Mouse (Mus musculus) intestine, embryonic 14.5 days (tissue): ENCODE results near the gene Skp1a. TPM values are rescaled to one million over a fixed set of nuclear protein-coding genes. Genes with fewer than 3 reads are reported as not detected.

Source experiments
- ATAC-seq: fragments of 200-750 bp; cut with Nextera tagmentation; replicated peaks from 2 replicates; pipeline ENCODE4 v1.8.0; 2017; ENCODE audit warnings: low read depth, moderate number of reproducible peaks, moderate TSS enrichment, moderate library complexity; ENCODE audit not compliant: low FRiP score, low TSS enrichment
- DNase-seq: peaks from one replicate; pipeline ENCODE4 v3.0.0-alpha.2; 2018; ENCODE audit warnings: low spot score
- H3K27ac ChIP-seq: fragments of 300-500 bp; sonication (generic); 2 replicates; pipeline ENCODE4 v1.5.1; 2014; ENCODE audit warnings: low read depth, mild to moderate bottlenecking, control low read depth
- H3K27me3 ChIP-seq: fragments of 300-500 bp; sonication (generic); replicated peaks from 2 replicates; pipeline ENCODE4 v1.6.1; 2014; ENCODE audit warnings: low read length, control low read depth; ENCODE audit not compliant: control insufficient read depth, insufficient read depth
- H3K36me3 ChIP-seq: fragments of 300-500 bp; sonication (generic); 2 replicates; pipeline ENCODE4 v1.6.1; 2014; ENCODE audit warnings: low read length, control low read depth; ENCODE audit not compliant: control insufficient read depth, insufficient read depth
- H3K4me1 ChIP-seq: fragments of 300-500 bp; sonication (generic); replicated peaks from 2 replicates; pipeline ENCODE4 v1.6.1; 2014; ENCODE audit warnings: low read length, control low read depth, mixed read lengths; ENCODE audit not compliant: control insufficient read depth, insufficient read depth
- H3K4me2 ChIP-seq: fragments of 300-500 bp; sonication (generic); 2 replicates; pipeline ENCODE4 v1.6.1; 2014; ENCODE audit warnings: low read length
- H3K4me3 ChIP-seq: fragments of 300-500 bp; sonication (generic); 2 replicates; pipeline ENCODE4 v1.5.1; 2014; ENCODE audit warnings: low read depth, low read length, control low read depth, mixed read lengths
- H3K9ac ChIP-seq: fragments of 300-500 bp; sonication (generic); 2 replicates; pipeline ENCODE4 v1.6.1; 2014; ENCODE audit warnings: mild to moderate bottlenecking, low read length
- H3K9me3 ChIP-seq: fragments of 300-500 bp; sonication (generic); 2 replicates; pipeline ENCODE4 v1.6.1; 2016; ENCODE audit warnings: low read length, control low read depth; ENCODE audit not compliant: control insufficient read depth
- WGBS: fragments of 180-500 bp; shearing (Covaris S2); extraction: QIAGEN DNeasy Blood & Tissue Kit; methylation state at CpG from one replicate; pipeline ENCODE4 v1.1.7; 2014; 5-methylcytosine and 5-hydroxymethylcytosine counted together
- polyA plus RNA-seq: library from polyadenylated mRNA; unstranded; fragments of >200 nt; fragmentation: Nextera tagmentation; extraction: Ambion mirVana; gene quantifications from 2 replicates; pipeline ENCODE4 v1.2.1, GENCODE M21; 2014

Gene Skp1a
- polyA plus RNA-seq, 1 experiment from 2014 or later, result 743 TPM

DNA sequence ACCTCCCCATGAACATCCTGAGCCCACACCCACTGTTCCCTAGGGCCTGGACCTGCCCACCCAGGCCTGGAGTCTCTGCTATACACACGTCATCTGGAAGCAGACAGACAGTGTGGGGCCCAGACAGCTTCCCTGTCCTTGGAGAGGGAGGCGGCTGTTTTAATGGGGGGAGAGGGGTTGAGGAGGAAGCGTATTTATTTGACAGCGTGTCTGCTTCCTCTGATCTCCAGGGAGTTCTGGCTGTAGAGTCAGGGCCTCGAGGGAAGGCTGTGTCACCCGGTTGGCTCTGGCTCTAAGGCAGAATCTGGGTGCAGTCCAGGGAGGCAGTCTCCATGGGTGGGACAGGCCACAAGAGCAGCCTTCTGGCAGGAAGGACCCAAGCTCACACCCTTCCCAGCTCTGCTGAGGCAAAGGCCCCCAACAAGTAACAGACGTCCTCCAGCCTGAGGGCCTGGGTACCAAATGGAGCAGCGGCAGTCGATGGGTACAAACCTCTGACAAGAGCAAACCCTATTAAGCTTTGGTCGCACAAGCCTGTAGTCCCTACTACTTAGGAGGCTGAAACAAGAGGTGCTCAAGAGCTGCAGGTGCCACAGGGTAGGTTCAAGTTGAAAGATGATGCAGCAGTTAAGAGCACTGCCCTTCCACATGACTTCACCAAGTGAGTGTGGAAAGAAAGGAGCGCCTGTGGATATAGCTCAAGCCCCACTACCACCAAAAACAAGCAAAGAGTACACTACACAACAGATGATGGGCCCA is 41.6 kb downstream of the Skp1a start:
- Histone ChIP-seq H3K4me3 (no peak overlapping the region), H3K9me3 (no peaks in the 10 kb centered on the region), H3K4me2 (no peak overlapping the region), H3K27ac (no peak overlapping the region), H3K36me3 (no peaks in the 10 kb centered on the region), H3K9ac (no peak overlapping the region), H3K4me1 (peaks cover 8% of the 10 kb centered on the region; the same call in 1 of the 2 replicates), H3K27me3 (no peaks in the 10 kb centered on the region)
- ATAC-seq (no peak), DNase-seq (no peak)
- WGBS, result 52% methylated on average over 11 of the region's 11 CpGs

DNA sequence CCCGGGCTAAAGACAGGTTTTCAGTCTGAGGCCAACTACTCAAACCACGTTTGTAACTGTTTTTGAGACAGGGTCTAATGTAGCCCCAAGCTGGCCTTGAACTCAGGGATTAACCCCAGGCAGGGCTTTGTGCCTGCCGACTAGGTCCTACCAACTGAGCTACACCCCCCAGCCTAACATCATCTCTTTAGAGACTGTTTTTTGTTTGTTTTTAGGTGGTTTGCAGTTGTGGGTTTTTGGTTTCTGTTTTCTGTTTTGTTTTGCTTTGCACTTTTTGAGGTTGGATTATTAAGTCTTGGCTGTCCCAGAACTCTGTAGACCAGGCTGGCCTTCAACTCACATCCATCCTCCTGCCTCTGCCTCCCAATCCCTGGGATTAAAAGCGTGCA is 42.1 kb downstream of the Skp1a start:
- Histone ChIP-seq H3K9ac (no peak overlapping the region), H3K4me1 (peaks cover 8% of the 10 kb centered on the region; the same call in 1 of the 2 replicates), H3K27ac (no peak overlapping the region), H3K4me3 (no peak overlapping the region), H3K27me3 (no peaks in the 10 kb centered on the region), H3K9me3 (no peaks in the 10 kb centered on the region), H3K36me3 (no peaks in the 10 kb centered on the region), H3K4me2 (no peak overlapping the region)
- ATAC-seq (no peak), DNase-seq (no peak)
- 80% methylated on average over 4 of the region's 4 CpGs for WGBS

GRCm38 (mm10) chr11:52274456-52275112 is 42.8 kb downstream of the Skp1a start:
- DNase-seq, result no peak

GRCm38 (mm10) chr11:52275366-52275765 is 43.6 kb downstream of the Skp1a start:
- Histone ChIP-seq H3K4me2 (no peak overlapping the region), H3K9me3 (no peaks in the 10 kb centered on the region), H3K36me3 (peaks cover 3% of the 10 kb centered on the region; the same call in 1 of the 2 replicates), H3K4me3 (no peak overlapping the region), H3K27ac (no peak overlapping the region), H3K4me1 (peaks cover 8% of the 10 kb centered on the region; the same call in 1 of the 2 replicates), H3K9ac (no peak overlapping the region), H3K27me3 (no peaks in the 10 kb centered on the region)
- DNase-seq (no peak), ATAC-seq (no peak)
- WGBS, result 81% methylated on average over 8 of the region's 8 CpGs

More at GRCm38 (mm10) chr11:52274456-52275112, 42.8 kb downstream of the Skp1a start:
- H3K36me3 ChIP-seq, result peaks cover 3% of the 10 kb centered on the region; the same call in 1 of the 2 replicates
- H3K27ac ChIP-seq, result no peak overlapping the region
- H3K4me1 ChIP-seq, result peaks cover 8% of the 10 kb centered on the region; the same call in 1 of the 2 replicates
- no peak overlapping the region for H3K9ac ChIP-seq
- no peak for ATAC-seq
- H3K27me3 ChIP-seq, result no peaks in the 10 kb centered on the region
- no peak overlapping the region for H3K4me3 ChIP-seq
- WGBS, result 91% methylated on average over 20 of the region's 20 CpGs
- no peaks in the 10 kb centered on the region for H3K9me3 ChIP-seq
- H3K4me2 ChIP-seq, result no peak overlapping the region

DNA sequence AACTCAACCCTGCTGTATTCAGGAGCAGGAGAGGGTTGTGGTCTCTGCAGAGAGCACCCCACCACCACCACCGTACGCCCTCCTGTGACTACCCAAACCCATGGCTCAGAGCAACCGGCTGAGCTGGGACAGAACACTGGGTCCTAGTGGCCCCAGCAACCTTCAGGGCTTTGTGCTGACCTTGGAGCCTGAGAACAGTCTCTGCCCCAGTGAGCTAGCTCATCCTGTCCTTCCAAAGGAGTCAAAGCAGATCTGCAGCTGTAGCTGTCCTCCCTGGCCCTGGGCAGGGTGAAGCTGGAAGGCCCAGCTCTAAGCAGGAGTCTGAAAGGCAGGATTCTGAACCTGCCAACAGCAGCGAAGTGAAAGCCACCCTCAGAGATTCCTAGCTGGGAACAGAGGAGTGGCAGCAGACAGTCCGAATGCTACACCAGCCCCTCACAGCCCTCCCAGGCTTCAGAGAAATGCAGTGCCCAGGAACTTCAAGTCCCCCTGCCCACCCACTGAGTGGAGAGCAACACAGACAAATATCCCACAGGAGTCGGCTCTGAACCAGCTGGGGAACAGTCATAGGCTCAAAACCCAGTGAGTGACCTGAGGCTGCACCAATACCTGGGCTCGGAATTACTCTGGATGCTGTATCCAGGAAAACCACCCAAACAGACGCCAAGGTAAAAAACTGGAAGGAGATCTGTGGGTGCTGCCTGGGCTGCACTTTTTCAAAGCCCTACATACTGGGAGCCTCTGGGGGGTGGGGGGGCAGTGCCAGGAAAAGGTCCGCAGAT is 44.2 kb downstream of the Skp1a start:
- Histone ChIP-seq H3K9ac (no peak overlapping the region), H3K4me2 (no peak overlapping the region), H3K9me3 (no peaks in the 10 kb centered on the region), H3K36me3 (peaks cover 3% of the 10 kb centered on the region; the same call in 1 of the 2 replicates), H3K27ac (no peak overlapping the region), H3K27me3 (no peaks in the 10 kb centered on the region), H3K4me3 (no peak overlapping the region), H3K4me1 (peaks cover 8% of the 10 kb centered on the region; the same call in 1 of the 2 replicates)
- ATAC-seq (no peak), DNase-seq (no peak)
- 89% methylated on average over 9 of the region's 9 CpGs for WGBS

- Histone ChIP-seq H3K36me3 (peaks cover 3% of the 10 kb centered on the region; the same call in 1 of the 2 replicates), H3K9me3 (no peaks in the 10 kb centered on the region), H3K9ac (no peak overlapping the region), H3K4me3 (no peak overlapping the region), H3K4me1 (peaks cover 10% of the 10 kb centered on the region; the same call in 1 of the 2 replicates), H3K27me3 (no peaks in the 10 kb centered on the region), H3K27ac (no peak overlapping the region), H3K4me2 (no peak overlapping the region)
- WGBS, result 89% methylated on average over 8 of the region's 8 CpGs
- DNase-seq (no peak), ATAC-seq (no peak)
These were observed 45.2 kb downstream of the Skp1a start for GRCm38 (mm10) chr11:52276961-52277391.

DNA sequence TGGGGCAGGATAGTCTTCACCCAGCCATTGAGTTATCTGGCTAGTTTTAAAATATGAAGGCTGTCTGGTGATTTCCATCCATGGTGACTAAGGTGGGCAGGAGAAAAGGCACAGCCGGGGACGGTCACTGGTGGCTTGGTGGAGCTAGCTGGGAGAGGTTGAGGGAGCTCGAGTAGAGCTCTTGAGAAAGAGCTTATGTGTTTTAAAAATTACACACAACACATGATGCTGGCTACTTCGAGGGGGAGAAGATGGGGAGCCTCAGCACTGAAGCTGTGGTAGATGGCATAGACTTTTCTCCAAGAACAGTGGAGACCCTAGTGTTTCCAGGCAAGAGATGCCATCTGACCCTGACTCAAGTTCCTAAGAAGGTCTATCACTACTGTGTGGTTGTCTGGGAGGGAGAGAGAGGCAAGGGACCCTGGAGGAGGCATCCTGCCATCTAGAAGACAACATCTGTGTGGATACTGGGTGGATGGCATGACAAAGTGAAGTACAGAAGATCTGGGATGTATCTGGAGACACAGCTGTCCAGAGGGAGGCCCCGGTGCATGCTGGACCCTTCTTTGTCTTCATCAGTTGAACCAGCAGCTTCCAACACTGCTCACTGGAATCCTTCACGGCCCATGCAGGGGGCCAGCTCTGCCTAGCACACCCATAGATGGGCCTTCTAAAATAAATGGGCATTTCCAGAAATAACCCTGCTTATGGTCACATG is 45.8 kb downstream of the Skp1a start:
- no peak overlapping the region for H3K27ac ChIP-seq
- H3K4me3 ChIP-seq, result no peak overlapping the region
- H3K9me3 ChIP-seq, result no peaks in the 10 kb centered on the region
- ATAC-seq, result no peak
- 89% methylated on average over 6 of the region's 6 CpGs for WGBS
- no peaks in the 10 kb centered on the region for H3K27me3 ChIP-seq
- H3K4me2 ChIP-seq, result no peak overlapping the region
- peaks cover 3% of the 10 kb centered on the region; the same call in 1 of the 2 replicates for H3K36me3 ChIP-seq
- no peak for DNase-seq
- peaks cover 6% of the 10 kb centered on the region; the same call in 1 of the 2 replicates for H3K4me1 ChIP-seq
- H3K9ac ChIP-seq, result no peak overlapping the region

- no peak for ATAC-seq
- no peak overlapping the region for H3K4me2 ChIP-seq
- no peak overlapping the region for H3K4me3 ChIP-seq
- peaks cover 3% of the 10 kb centered on the region; the same call in 1 of the 2 replicates for H3K36me3 ChIP-seq
- no peak overlapping the region for H3K27ac ChIP-seq
- 0 out of 2 replicates have a peak, but pooled peaks cover 2% of the 10 kb centered on the region for H3K4me1 ChIP-seq
- no peak for DNase-seq
- 89% methylated on average over 3 of the region's 3 CpGs for WGBS
- H3K27me3 ChIP-seq, result no peaks in the 10 kb centered on the region
- H3K9me3 ChIP-seq, result no peaks in the 10 kb centered on the region
- no peak overlapping the region for H3K9ac ChIP-seq
These were observed 46.4 kb downstream of the Skp1a start for GRCm38 (mm10) chr11:52278164-52278563.
